Mouse (Mus musculus) embryonic facial prominence, embryonic 13.5 days (tissue): ENCODE data around the gene Map4k2. TPM values are rescaled to one million over a fixed set of nuclear protein-coding genes. Genes with fewer than 3 reads are reported as not detected.

ENCODE experiments used
- ATAC-seq: fragments of 200-750 bp; cut with Nextera tagmentation; 2 replicates; pipeline ENCODE4 v1.8.0; 2017; ENCODE audit warnings: low read depth; ENCODE audit not compliant: insufficient number of reproducible peaks, insufficient read depth, low FRiP score, low TSS enrichment
- H3K27ac ChIP-seq: fragments of 300-500 bp; sonication (generic); 2 replicates; pipeline ENCODE4 v1.5.1; 2015; ENCODE audit warnings: moderate library complexity, mild to moderate bottlenecking, inconsistent platforms
- H3K27me3 ChIP-seq: fragments of 300-500 bp; sonication (generic); 2 replicates; pipeline ENCODE4 v1.6.1; 2015; ENCODE audit warnings: mild to moderate bottlenecking, inconsistent platforms
- H3K36me3 ChIP-seq: fragments of 300-500 bp; sonication (generic); 2 replicates; pipeline ENCODE4 v1.6.1; 2015; ENCODE audit warnings: mild to moderate bottlenecking, inconsistent platforms
- H3K4me1 ChIP-seq: fragments of 300-500 bp; sonication (generic); 2 replicates; pipeline ENCODE4 v1.6.1; 2015; ENCODE audit warnings: inconsistent platforms
- H3K4me2 ChIP-seq: fragments of 300-500 bp; sonication (generic); 2 replicates; pipeline ENCODE4 v1.6.1; 2015; ENCODE audit warnings: moderate library complexity, mild to moderate bottlenecking, inconsistent platforms
- H3K4me3 ChIP-seq: fragments of 300-500 bp; sonication (generic); 2 replicates; pipeline ENCODE4 v1.5.1; 2015; ENCODE audit warnings: mild to moderate bottlenecking, inconsistent platforms
- H3K9ac ChIP-seq: fragments of 300-500 bp; sonication (generic); 2 replicates; pipeline ENCODE4 v1.6.1; 2015; ENCODE audit warnings: mild to moderate bottlenecking, inconsistent platforms
- H3K9me3 ChIP-seq: fragments of 300-500 bp; sonication (generic); 2 replicates; pipeline ENCODE4 v1.6.1; 2016; ENCODE audit warnings: inconsistent platforms
- WGBS: fragments of 180-500 bp; shearing (Covaris S2); methylation state at CpG from one replicate; pipeline ENCODE4 v1.1.7; 2015; ENCODE audit warnings: mixed read lengths; 5-methylcytosine and 5-hydroxymethylcytosine counted together
- polyA plus RNA-seq: library from polyadenylated mRNA; unstranded; fragments of >200 nt; fragmentation: Nextera tagmentation; extraction: Ambion mirVana; gene quantifications from 2 replicates; pipeline ENCODE4 v1.2.1, GENCODE M21; 2015

The Map4k2 gene
- polyA plus RNA-seq, 1 experiment from 2014 or later: 13.8 TPM

- Histone ChIP-seq H3K4me1 (no peaks in the 10 kb centered on the region), H3K4me2 (no peak overlapping the region), H3K27ac (no peak overlapping the region), H3K36me3 (peaks cover 96% of the 10 kb centered on the region), H3K9me3 (no peaks in the 10 kb centered on the region), H3K27me3 (no peaks in the 10 kb centered on the region), H3K4me3 (no peak overlapping the region), H3K9ac (no peak overlapping the region)
- WGBS: 69% methylated on average over 12 of the region's 12 CpGs
- ATAC-seq: peak; percentile 54; the same call in 1 of the 2 replicates
Observed at GRCm38 (mm10) chr19:6373539-6374400, 32.8 kb downstream of the Map4k2 start.

- no peak overlapping the region for H3K9ac ChIP-seq
- no peak overlapping the region for H3K27ac ChIP-seq
- H3K4me3 ChIP-seq: no peak overlapping the region
- H3K9me3 ChIP-seq: no peaks in the 10 kb centered on the region
- no peaks in the 10 kb centered on the region for H3K4me1 ChIP-seq
- 97% methylated on average over 10 of the region's 10 CpGs for WGBS
- H3K4me2 ChIP-seq: no peak overlapping the region
- no peak for ATAC-seq
- no peaks in the 10 kb centered on the region for H3K27me3 ChIP-seq
- peaks cover 98% of the 10 kb centered on the region for H3K36me3 ChIP-seq
Observed at GRCm38 (mm10) chr19:6374571-6374970, 33.6 kb downstream of the Map4k2 start.

- no peak for ATAC-seq
- H3K9me3 ChIP-seq: no peaks in the 10 kb centered on the region
Observed at GRCm38 (mm10) chr19:6375423-6376254, 34.7 kb downstream of the Map4k2 start.

GRCm38 (mm10) chr19:6376255-6376564 is 35.3 kb downstream of the Map4k2 start:
- Histone ChIP-seq H3K4me3 (no peak overlapping the region), H3K4me1 (no peaks in the 10 kb centered on the region), H3K27ac (no peak overlapping the region), H3K9ac (no peak overlapping the region), H3K36me3 (peaks cover 89% of the 10 kb centered on the region), H3K4me2 (no peak overlapping the region), H3K27me3 (no peaks in the 10 kb centered on the region), H3K9me3 (no peaks in the 10 kb centered on the region)
- WGBS: 81% methylated on average over 14 of the region's 14 CpGs
- ATAC-seq: no peak

More at GRCm38 (mm10) chr19:6375423-6376254, 34.7 kb downstream of the Map4k2 start:
- Histone ChIP-seq H3K4me1 (no peaks in the 10 kb centered on the region), H3K27ac (no peak overlapping the region), H3K27me3 (no peaks in the 10 kb centered on the region), H3K9ac (no peak overlapping the region), H3K4me2 (no peak overlapping the region), H3K4me3 (no peak overlapping the region), H3K36me3 (peaks cover 95% of the 10 kb centered on the region)
- WGBS: 92% methylated on average over 40 of the region's 42 CpGs

GRCm38 (mm10) chr19:6376643-6377042 is 35.7 kb downstream of the Map4k2 start:
- Histone ChIP-seq H3K4me2 (no peak overlapping the region), H3K27me3 (no peaks in the 10 kb centered on the region), H3K4me3 (no peak overlapping the region), H3K9ac (no peak overlapping the region), H3K27ac (no peak overlapping the region), H3K36me3 (peaks cover 85% of the 10 kb centered on the region), H3K4me1 (no peaks in the 10 kb centered on the region), H3K9me3 (no peaks in the 10 kb centered on the region)
- 86% methylated on average over 2 of the region's 2 CpGs for WGBS
- ATAC-seq: no peak

- Histone ChIP-seq H3K27ac (no peak overlapping the region; the same call in 1 of the 2 replicates), H3K4me2 (no peak overlapping the region), H3K27me3 (no peaks in the 10 kb centered on the region), H3K9ac (no peak overlapping the region), H3K4me3 (no peak overlapping the region), H3K36me3 (peaks cover 76% of the 10 kb centered on the region), H3K4me1 (no peaks in the 10 kb centered on the region), H3K9me3 (no peaks in the 10 kb centered on the region)
- no peak for ATAC-seq
- 87% methylated on average over 11 of the region's 11 CpGs for WGBS
Observed at GRCm38 (mm10) chr19:6377327-6378040, 36.5 kb downstream of the Map4k2 start.

GRCm38 (mm10) chr19:6380411-6381166 is 39.7 kb downstream of the Map4k2 start:
- 87% methylated on average over 9 of the region's 9 CpGs for WGBS
- Histone ChIP-seq H3K4me2 (no peak overlapping the region), H3K27me3 (no peaks in the 10 kb centered on the region), H3K27ac (no peak overlapping the region), H3K4me3 (no peak overlapping the region), H3K9me3 (no peaks in the 10 kb centered on the region), H3K9ac (no peak overlapping the region), H3K36me3 (peaks cover 46% of the 10 kb centered on the region), H3K4me1 (peaks cover 25% of the 10 kb centered on the region; the same call in 1 of the 2 replicates)
- ATAC-seq: no peak

GRCm38 (mm10) chr19:6381238-6381637 is 40.3 kb downstream of the Map4k2 start:
- H3K36me3 ChIP-seq: peaks cover 40% of the 10 kb centered on the region
- peaks cover 25% of the 10 kb centered on the region; the same call in 1 of the 2 replicates for H3K4me1 ChIP-seq
- no peaks in the 10 kb centered on the region for H3K9me3 ChIP-seq
- no peaks in the 10 kb centered on the region for H3K27me3 ChIP-seq
- H3K27ac ChIP-seq: no peak overlapping the region
- H3K9ac ChIP-seq: no peak overlapping the region
- WGBS: 96% methylated on average over 5 of the region's 5 CpGs
- ATAC-seq: no peak
- no peak overlapping the region for H3K4me2 ChIP-seq
- H3K4me3 ChIP-seq: no peak overlapping the region

- 83% methylated on average over 4 of the region's 4 CpGs for WGBS
- ATAC-seq: no peak
- H3K27me3 ChIP-seq: no peaks in the 10 kb centered on the region
Observed at GRCm38 (mm10) chr19:6382323-6382924, 41.5 kb downstream of the Map4k2 start.

GRCm38 (mm10) chr19:6383470-6383869 is 42.5 kb downstream of the Map4k2 start:
- no peak overlapping the region for H3K4me2 ChIP-seq
- peaks cover 25% of the 10 kb centered on the region; the same call in 1 of the 2 replicates for H3K4me1 ChIP-seq
- peaks cover 1% of the 10 kb centered on the region; the same call in 1 of the 2 replicates for H3K27me3 ChIP-seq
- no peak for ATAC-seq
- 33% methylated on average over 5 of the region's 5 CpGs for WGBS
- peak overlapping the region; percentile 23; the same call in 1 of the 2 replicates for H3K27ac ChIP-seq
- no peak overlapping the region for H3K9ac ChIP-seq
- H3K36me3 ChIP-seq: peaks cover 18% of the 10 kb centered on the region
- H3K4me3 ChIP-seq: no peak overlapping the region
- no peaks in the 10 kb centered on the region for H3K9me3 ChIP-seq

More at GRCm38 (mm10) chr19:6382323-6382924, 41.5 kb downstream of the Map4k2 start:
- Histone ChIP-seq H3K36me3 (peaks cover 28% of the 10 kb centered on the region), H3K27ac (no peak overlapping the region), H3K4me3 (no peak overlapping the region), H3K4me1 (peaks cover 25% of the 10 kb centered on the region; the same call in 1 of the 2 replicates), H3K4me2 (no peak overlapping the region), H3K9me3 (no peaks in the 10 kb centered on the region), H3K9ac (no peak overlapping the region)
